Mouse (Mus musculus): Measurements from ENCODE around the gene Lsm4.

The Lsm4 gene

GRCm38 (mm10) chr8:70698310-70699109, 25.5 kb downstream of the Lsm4 start, which contains the start of gene Jund:
TSS of gene Jund (plus strand) at chr8:70698949.
- intact Hi-C loops (cut with DNase I), result no loop called here

GRCm38 (mm10) chr8:70699116-70699833, 26.2 kb downstream of the Lsm4 start:
- intact Hi-C loops (cut with DNase I), result no loop called here

- intact Hi-C loops (cut with DNase I), result loop anchor here (10.0 kb wide), 1 partner anchor 45 kb away; no protein-coding TSS in a partner anchor
Measured at GRCm38 (mm10) chr8:70699834-70700554, 26.9 kb downstream of the Lsm4 start.

GRCm38 (mm10) chr8:70700555-70700922, 27.5 kb downstream of the Lsm4 start:
- intact Hi-C loops (cut with DNase I), result loop anchor here (10.0 kb wide), 1 partner anchor 46 kb away; no protein-coding TSS in a partner anchor

GRCm38 (mm10) chr8:70701048-70701981, 28.3 kb downstream of the Lsm4 start:
- intact Hi-C loops (cut with DNase I), result loop anchor here (1.0 to 10.0 kb wide), 2 partner anchors 29 to 47 kb away; no protein-coding TSS in a partner anchor

- intact Hi-C loops (cut with DNase I), result loop anchor here (1.0 to 10.0 kb wide), 2 partner anchors 30 to 47 kb away; no protein-coding TSS in a partner anchor
Measured at GRCm38 (mm10) chr8:70701982-70702841, 29.2 kb downstream of the Lsm4 start.

GRCm38 (mm10) chr8:70702842-70703182, 29.8 kb downstream of the Lsm4 start:
- intact Hi-C loops (cut with DNase I), result loop anchor here (10.0 kb wide), 1 partner anchor 48 kb away; no protein-coding TSS in a partner anchor

- intact Hi-C loops (cut with DNase I), result loop anchor here (10.0 kb wide), 1 partner anchor 48 kb away; no protein-coding TSS in a partner anchor
Measured at GRCm38 (mm10) chr8:70703287-70703686, 30.2 kb downstream of the Lsm4 start, which contains the start of gene Iqcn. TSS of gene Iqcn (plus strand) at chr8:70703457.

- intact Hi-C loops (cut with DNase I), result loop anchor here (10.0 kb wide), 1 partner anchor 53 kb away; no protein-coding TSS in a partner anchor
Measured at GRCm38 (mm10) chr8:70708281-70708680, 35.2 kb downstream of the Lsm4 start.

GRCm38 (mm10) chr8:70709794-70710193, 36.7 kb downstream of the Lsm4 start:
- intact Hi-C loops (cut with DNase I), result loop anchor here (10.0 kb wide), 1 partner anchor 55 kb away; no protein-coding TSS in a partner anchor

- intact Hi-C loops (cut with DNase I), result no loop called here
Measured at GRCm38 (mm10) chr8:70710296-70710695, 37.2 kb downstream of the Lsm4 start.

GRCm38 (mm10) chr8:70711041-70711440, 38.0 kb downstream of the Lsm4 start:
- intact Hi-C loops (cut with DNase I), result no loop called here

- intact Hi-C loops (cut with DNase I), result no loop called here
Measured at GRCm38 (mm10) chr8:70713991-70714390, 40.9 kb downstream of the Lsm4 start.

- intact Hi-C loops (cut with DNase I), result no loop called here
Measured at GRCm38 (mm10) chr8:70715086-70715485, 42.0 kb downstream of the Lsm4 start.

- intact Hi-C loops (cut with DNase I), result no loop called here
Measured at GRCm38 (mm10) chr8:70716521-70717400, 43.7 kb downstream of the Lsm4 start.

- intact Hi-C loops (cut with DNase I), result no loop called here
Measured at GRCm38 (mm10) chr8:70718297-70718696, 45.2 kb downstream of the Lsm4 start, which contains the start of gene Gm3336. TSS of gene Gm3336 (plus strand) at chr8:70718543.

GRCm38 (mm10) chr8:70719796-70720270, 46.8 kb downstream of the Lsm4 start:
- intact Hi-C loops (cut with DNase I), result loop anchor here (2.0 to 5.0 kb wide), 2 partner anchors 33 to 122 kb away; no protein-coding TSS in a partner anchor

GRCm38 (mm10) chr8:70720739-70721138, 47.7 kb downstream of the Lsm4 start:
- intact Hi-C loops (cut with DNase I), result loop anchor here (2.0 to 5.0 kb wide), 2 partner anchors 32 to 122 kb away; no protein-coding TSS in a partner anchor
